Mouse (Mus musculus) liver, embryonic 16.5 days (tissue): ENCODE measurements around the gene Gm28035. TPM values are rescaled to one million over a fixed set of nuclear protein-coding genes. Genes with fewer than 3 reads are reported as not detected.

Experiments used
- ATAC-seq: fragments of 200-750 bp; cut with Nextera tagmentation; 2 replicates; pipeline ENCODE4 v1.8.0; 2017; ENCODE audit warnings: low read depth, mild to moderate bottlenecking, moderate number of reproducible peaks, moderate library complexity
- H3K27ac ChIP-seq: fragments of 300-500 bp; sonication (generic); 2 replicates; pipeline ENCODE4 v1.5.1; 2014; ENCODE audit warnings: mild to moderate bottlenecking, low read length
- H3K27me3 ChIP-seq: fragments of 300-500 bp; sonication (generic); 2 replicates; pipeline ENCODE4 v1.6.1; 2014; ENCODE audit warnings: low read depth, low read length, mixed read lengths; ENCODE audit not compliant: control insufficient read depth, insufficient read depth
- H3K36me3 ChIP-seq: fragments of 300-500 bp; sonication (generic); 2 replicates; pipeline ENCODE4 v1.6.1; 2014; ENCODE audit warnings: mild to moderate bottlenecking; ENCODE audit not compliant: control insufficient read depth, insufficient read depth
- H3K4me1 ChIP-seq: fragments of 300-500 bp; sonication (generic); 2 replicates; pipeline ENCODE4 v1.6.1; 2014; ENCODE audit warnings: low read depth, low read length, mixed read lengths; ENCODE audit not compliant: control insufficient read depth
- H3K4me2 ChIP-seq: fragments of 300-500 bp; sonication (generic); 2 replicates; pipeline ENCODE4 v1.6.1; 2014; ENCODE audit warnings: low read depth, low read length, mixed read lengths
- H3K4me3 ChIP-seq: fragments of 300-500 bp; sonication (generic); 2 replicates; pipeline ENCODE4 v1.5.1; 2014; ENCODE audit warnings: low read depth, mild to moderate bottlenecking, low read length
- H3K9ac ChIP-seq: fragments of 300-500 bp; sonication (generic); 2 replicates; pipeline ENCODE4 v1.6.1; 2014; ENCODE audit warnings: low read depth, low read length
- H3K9me3 ChIP-seq: fragments of 300-500 bp; sonication (generic); replicated peaks from 2 replicates; pipeline ENCODE4 v1.6.1; 2016; ENCODE audit warnings: low read length; ENCODE audit not compliant: control insufficient read depth
- WGBS: fragments of 180-500 bp; shearing (Covaris S2); extraction: QIAGEN DNeasy Blood & Tissue Kit; methylation state at CpG from one replicate; pipeline ENCODE4 v1.1.7; 2014; ENCODE audit not compliant: insufficient replicate concordance; 5-methylcytosine and 5-hydroxymethylcytosine counted together
- polyA plus RNA-seq: library from polyadenylated mRNA; unstranded; fragments of >200 nt; fragmentation: Nextera tagmentation; extraction: Ambion mirVana; gene quantifications from 2 replicates; pipeline ENCODE4 v1.2.1, GENCODE M21; 2015

Gm28035 gene
- polyA plus RNA-seq, 1 experiment from 2014 or later, result 0.15 TPM

GRCm38 (mm10) chr2:30205629-30206357 lies 34.6 kb upstream of the Gm28035 start, which contains the start of gene Kyat1:
Kyat1 (minus strand) TSS chr2:30205847.
- Histone ChIP-seq H3K4me1 (peaks cover 13% of the 10 kb centered on the region), H3K4me2 (peak within 1 kb of the TSS; percentile 92), H3K9ac (peak within 1 kb of the TSS; percentile 76), H3K36me3 (no peaks in the 10 kb centered on the region), H3K27ac (peak within 1 kb of the TSS; percentile 81), H3K4me3 (peak within 1 kb of the TSS; percentile 84), H3K27me3 (no peaks in the 10 kb centered on the region), H3K9me3 (no peaks in the 10 kb centered on the region)
- under 1% methylated on average over 44 of the region's 44 CpGs for WGBS
- ATAC-seq, result peak; percentile 90

GRCm38 (mm10) chr2:30207401-30207800 lies 33.0 kb upstream of the Gm28035 start:
- H3K4me3 ChIP-seq, result no peak overlapping the region
- 63% methylated on average over 4 of the region's 4 CpGs for WGBS
- H3K4me2 ChIP-seq, result no peak overlapping the region
- H3K4me1 ChIP-seq, result peaks cover 13% of the 10 kb centered on the region
- ATAC-seq, result no peak
- H3K9me3 ChIP-seq, result no peaks in the 10 kb centered on the region
- H3K27ac ChIP-seq, result no peak overlapping the region
- no peaks in the 10 kb centered on the region for H3K36me3 ChIP-seq
- H3K27me3 ChIP-seq, result no peaks in the 10 kb centered on the region
- H3K9ac ChIP-seq, result no peak overlapping the region

- Histone ChIP-seq H3K9me3 (no peaks in the 10 kb centered on the region), H3K27ac (no peak overlapping the region), H3K27me3 (no peaks in the 10 kb centered on the region), H3K4me3 (no peak overlapping the region), H3K9ac (no peak overlapping the region), H3K4me2 (no peak overlapping the region), H3K4me1 (peaks cover 13% of the 10 kb centered on the region), H3K36me3 (no peaks in the 10 kb centered on the region)
- no peak for ATAC-seq
- WGBS, result 66% methylated on average over 5 of the region's 5 CpGs
Observed at GRCm38 (mm10) chr2:30207886-30208285, 32.5 kb upstream of the Gm28035 start.

- no peaks in the 10 kb centered on the region for H3K36me3 ChIP-seq
- H3K4me2 ChIP-seq, result no peak overlapping the region
- 57% methylated on average over 6 of the region's 6 CpGs for WGBS
- peak overlapping the region; percentile 7 for H3K27ac ChIP-seq
- peak; percentile 41; the same call in 1 of the 2 replicates for ATAC-seq
- H3K9ac ChIP-seq, result no peak overlapping the region
- H3K27me3 ChIP-seq, result no peaks in the 10 kb centered on the region
- no peaks in the 10 kb centered on the region for H3K9me3 ChIP-seq
- H3K4me1 ChIP-seq, result peaks cover 2% of the 10 kb centered on the region
- H3K4me3 ChIP-seq, result no peak overlapping the region
Observed at GRCm38 (mm10) chr2:30211408-30212168, 28.8 kb upstream of the Gm28035 start.

- Histone ChIP-seq H3K9ac (no peak overlapping the region), H3K9me3 (no peaks in the 10 kb centered on the region), H3K36me3 (no peaks in the 10 kb centered on the region), H3K4me1 (no peaks in the 10 kb centered on the region; the same call in 1 of the 2 replicates), H3K27me3 (no peaks in the 10 kb centered on the region), H3K27ac (peak overlapping the region; percentile 7; the same call in 1 of the 2 replicates), H3K4me3 (no peak overlapping the region), H3K4me2 (no peak overlapping the region)
- WGBS, result 44% methylated on average over 4 of the region's 4 CpGs
- ATAC-seq, result no peak
Observed at GRCm38 (mm10) chr2:30212169-30212545, 28.2 kb upstream of the Gm28035 start.

- no peak overlapping the region for H3K4me2 ChIP-seq
- H3K4me3 ChIP-seq, result no peak overlapping the region
- no peak overlapping the region for H3K27ac ChIP-seq
- no peaks in the 10 kb centered on the region for H3K9me3 ChIP-seq
- WGBS, result 57% methylated on average over 1 of the region's 1 CpGs
- H3K9ac ChIP-seq, result no peak overlapping the region
- H3K36me3 ChIP-seq, result no peaks in the 10 kb centered on the region
- H3K27me3 ChIP-seq, result no peaks in the 10 kb centered on the region
- no peaks in the 10 kb centered on the region; the same call in 1 of the 2 replicates for H3K4me1 ChIP-seq
- no peak for ATAC-seq
Observed at GRCm38 (mm10) chr2:30212951-30213350, 27.4 kb upstream of the Gm28035 start.

GRCm38 (mm10) chr2:30214745-30215144 lies 25.6 kb upstream of the Gm28035 start:
- Histone ChIP-seq H3K4me2 (no peak overlapping the region), H3K36me3 (no peaks in the 10 kb centered on the region), H3K4me1 (no peaks in the 10 kb centered on the region; the same call in 1 of the 2 replicates), H3K9ac (no peak overlapping the region), H3K4me3 (no peak overlapping the region), H3K9me3 (no peaks in the 10 kb centered on the region), H3K27ac (no peak overlapping the region), H3K27me3 (no peaks in the 10 kb centered on the region)
- WGBS, result 70% methylated on average over 3 of the region's 3 CpGs
- no peak for ATAC-seq

- no peaks in the 10 kb centered on the region; the same call in 1 of the 2 replicates for H3K4me1 ChIP-seq
- no peaks in the 10 kb centered on the region for H3K36me3 ChIP-seq
- no peak overlapping the region for H3K9ac ChIP-seq
- WGBS, result 64% methylated on average over 6 of the region's 6 CpGs
- no peak overlapping the region for H3K4me3 ChIP-seq
- H3K4me2 ChIP-seq, result no peak overlapping the region
- no peaks in the 10 kb centered on the region for H3K9me3 ChIP-seq
- no peak overlapping the region for H3K27ac ChIP-seq
- ATAC-seq, result no peak
- no peaks in the 10 kb centered on the region for H3K27me3 ChIP-seq
Observed at GRCm38 (mm10) chr2:30215493-30215892, 24.9 kb upstream of the Gm28035 start.

- H3K9me3 ChIP-seq, result no peaks in the 10 kb centered on the region
- H3K27ac ChIP-seq, result no peak overlapping the region
- H3K36me3 ChIP-seq, result no peaks in the 10 kb centered on the region
- whole genome bisulfite sequencing, result 78% methylated on average over 5 of the region's 5 CpGs
- ATAC-seq, result no peak
- H3K27me3 ChIP-seq, result no peaks in the 10 kb centered on the region
- H3K4me3 ChIP-seq, result no peak overlapping the region
- H3K9ac ChIP-seq, result no peak overlapping the region
- H3K4me1 ChIP-seq, result no peaks in the 10 kb centered on the region; the same call in 1 of the 2 replicates
- H3K4me2 ChIP-seq, result no peak overlapping the region
Observed at GRCm38 (mm10) chr2:30216293-30216692, 24.1 kb upstream of the Gm28035 start.
